Mouse (Mus musculus) forebrain, embryonic 14.5 days (tissue): ENCODE measurements around the gene Stt3a. TPM values are rescaled to one million over a fixed set of nuclear protein-coding genes. Genes with fewer than 3 reads are reported as not detected.

Experiments
- ATAC-seq: fragments of 200-750 bp; cut with Nextera tagmentation; 2 replicates; pipeline ENCODE4 v1.8.0; 2017; ENCODE audit warnings: mild to moderate bottlenecking, moderate library complexity
- DNase-seq: peaks from one replicate; pipeline ENCODE4 v3.0.0-alpha.2; 2015; ENCODE audit warnings: low spot score
- H3K27ac ChIP-seq: fragments of 300-500 bp; sonication (generic); 2 replicates; pipeline ENCODE4 v1.5.1; 2014; ENCODE audit warnings: low read depth, mild to moderate bottlenecking, control low read depth, low read length, moderate library complexity
- H3K27me3 ChIP-seq: fragments of 300-500 bp; sonication (generic); replicated peaks from 2 replicates; pipeline ENCODE4 v1.6.1; 2014; ENCODE audit warnings: low read length, control low read depth, mixed read lengths; ENCODE audit not compliant: control insufficient read depth, insufficient read depth
- H3K36me3 ChIP-seq: fragments of 300-500 bp; sonication (generic); 2 replicates; pipeline ENCODE4 v1.6.1; 2014; ENCODE audit warnings: low read length, control low read depth; ENCODE audit not compliant: control insufficient read depth, insufficient read depth
- H3K4me1 ChIP-seq: fragments of 300-500 bp; sonication (generic); 2 replicates; pipeline ENCODE4 v1.6.1; 2014; ENCODE audit warnings: antibody characterized with exemption, low read length, control low read depth; ENCODE audit not compliant: control insufficient read depth, insufficient read depth
- H3K4me2 ChIP-seq: fragments of 300-500 bp; sonication (generic); 2 replicates; pipeline ENCODE4 v1.6.1; 2014; ENCODE audit warnings: mild to moderate bottlenecking, control low read depth, low read length
- H3K4me3 ChIP-seq: fragments of 300-500 bp; sonication (generic); 2 replicates; pipeline ENCODE4 v1.5.1; 2014; ENCODE audit warnings: low read depth, low read length, control low read depth
- H3K9ac ChIP-seq: fragments of 300-500 bp; sonication (generic); 2 replicates; pipeline ENCODE4 v1.6.1; 2014; ENCODE audit warnings: mild to moderate bottlenecking, low read length, control low read depth, moderate library complexity
- H3K9me3 ChIP-seq: fragments of 300-500 bp; sonication (generic); replicated peaks from 2 replicates; pipeline ENCODE4 v1.6.1; 2016; ENCODE audit warnings: low read length, control low read depth, mixed read lengths; ENCODE audit not compliant: control insufficient read depth
- WGBS: fragments of 180-500 bp; shearing (Covaris S2); extraction: QIAGEN DNeasy Blood & Tissue Kit; methylation state at CpG from one replicate; pipeline ENCODE4 v1.1.7; 2014; 5-methylcytosine and 5-hydroxymethylcytosine counted together
- polyA plus RNA-seq: library from polyadenylated mRNA; unstranded; fragments of >200 nt; fragmentation: Nextera tagmentation; extraction: Ambion mirVana; gene quantifications from 2 replicates; pipeline ENCODE4 v1.2.1, GENCODE M21; 2014

Stt3a gene
- polyA plus RNA-seq, 1 experiment from 2014 or later = 69.5 TPM

DNA sequence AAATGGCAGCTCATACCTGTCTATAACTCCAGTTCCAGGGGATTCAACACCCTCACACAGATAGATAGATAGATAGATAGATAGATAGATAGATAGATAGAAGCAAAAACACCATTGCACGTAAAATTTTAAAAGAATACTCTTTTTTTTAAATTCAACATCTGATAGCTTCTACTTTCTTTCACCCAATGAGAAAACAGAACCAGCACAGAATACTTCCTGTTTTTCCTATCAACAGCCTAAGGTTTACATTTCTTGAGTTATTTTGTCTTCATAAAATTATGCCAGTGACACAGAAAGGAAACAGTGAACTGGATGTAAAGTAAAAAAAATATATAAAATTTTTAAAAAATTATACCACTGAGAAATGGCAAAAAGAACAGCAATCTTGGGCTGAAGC is 3.1 kb downstream of the Stt3a start:
- DNase-seq (no peak), ATAC-seq (no peak)
- Histone ChIP-seq H3K36me3 (peaks cover 36% of the 10 kb centered on the region), H3K27me3 (no peaks in the 10 kb centered on the region), H3K9ac (no peak overlapping the region), H3K4me1 (peaks cover 11% of the 10 kb centered on the region), H3K4me2 (no peak overlapping the region), H3K9me3 (no peaks in the 10 kb centered on the region), H3K4me3 (no peak overlapping the region), H3K27ac (no peak overlapping the region)
- 95% methylated on average over 1 of the region's 1 CpGs for WGBS

DNA sequence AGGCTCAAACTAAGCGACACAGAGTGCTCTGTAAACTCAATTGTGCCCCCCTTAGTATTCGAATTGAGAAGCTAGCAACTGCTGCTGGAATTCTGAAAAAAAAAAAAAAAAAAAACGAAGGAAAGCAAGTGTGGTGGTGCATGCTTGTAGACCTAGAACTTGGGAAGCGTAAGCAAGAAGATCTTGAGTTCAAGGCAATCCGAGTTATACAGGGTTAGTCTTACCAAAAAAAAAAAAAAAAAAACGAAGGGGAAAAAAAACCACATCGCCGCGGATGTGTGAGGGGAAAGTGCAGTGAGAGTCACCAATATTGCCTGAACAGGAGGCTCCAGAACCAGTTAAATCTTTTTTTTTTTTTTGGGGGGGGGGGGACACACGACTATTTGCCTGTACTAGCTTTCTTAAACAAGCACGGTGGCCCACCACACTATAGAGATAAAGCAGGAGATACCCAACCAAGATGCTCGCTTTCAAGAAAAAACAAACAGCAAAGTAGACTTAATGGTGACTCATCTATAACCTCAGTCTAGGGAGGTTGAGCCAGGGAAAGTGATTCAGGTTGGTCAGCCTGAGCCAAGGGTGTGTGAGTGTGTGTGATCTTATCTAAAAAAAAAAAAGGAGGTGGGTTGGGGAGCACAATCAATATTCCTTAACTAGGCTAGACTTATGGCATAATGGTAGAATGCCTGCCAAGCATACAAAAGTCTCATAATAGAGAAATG is 40.3 kb downstream of the Stt3a start, which contains the start of gene Chek1:
Chek1 (minus strand) TSS at position 32 of the 722 bp plus-strand sequence.
- peak within 1 kb of the TSS; percentile 85 for H3K27ac ChIP-seq
- peak within 1 kb of the TSS; percentile 93 for H3K4me2 ChIP-seq
- WGBS = 9% methylated on average over 12 of the region's 12 CpGs
- peaks cover 12% of the 10 kb centered on the region for H3K4me1 ChIP-seq
- ATAC-seq = no peak
- H3K9me3 ChIP-seq = no peaks in the 10 kb centered on the region
- peak within 1 kb of the TSS; percentile 62 for H3K4me3 ChIP-seq
- H3K27me3 ChIP-seq = no peaks in the 10 kb centered on the region
- H3K36me3 ChIP-seq = peaks cover 22% of the 10 kb centered on the region
- no peak for DNase-seq
- H3K9ac ChIP-seq = peak within 1 kb of the TSS; percentile 66

DNA sequence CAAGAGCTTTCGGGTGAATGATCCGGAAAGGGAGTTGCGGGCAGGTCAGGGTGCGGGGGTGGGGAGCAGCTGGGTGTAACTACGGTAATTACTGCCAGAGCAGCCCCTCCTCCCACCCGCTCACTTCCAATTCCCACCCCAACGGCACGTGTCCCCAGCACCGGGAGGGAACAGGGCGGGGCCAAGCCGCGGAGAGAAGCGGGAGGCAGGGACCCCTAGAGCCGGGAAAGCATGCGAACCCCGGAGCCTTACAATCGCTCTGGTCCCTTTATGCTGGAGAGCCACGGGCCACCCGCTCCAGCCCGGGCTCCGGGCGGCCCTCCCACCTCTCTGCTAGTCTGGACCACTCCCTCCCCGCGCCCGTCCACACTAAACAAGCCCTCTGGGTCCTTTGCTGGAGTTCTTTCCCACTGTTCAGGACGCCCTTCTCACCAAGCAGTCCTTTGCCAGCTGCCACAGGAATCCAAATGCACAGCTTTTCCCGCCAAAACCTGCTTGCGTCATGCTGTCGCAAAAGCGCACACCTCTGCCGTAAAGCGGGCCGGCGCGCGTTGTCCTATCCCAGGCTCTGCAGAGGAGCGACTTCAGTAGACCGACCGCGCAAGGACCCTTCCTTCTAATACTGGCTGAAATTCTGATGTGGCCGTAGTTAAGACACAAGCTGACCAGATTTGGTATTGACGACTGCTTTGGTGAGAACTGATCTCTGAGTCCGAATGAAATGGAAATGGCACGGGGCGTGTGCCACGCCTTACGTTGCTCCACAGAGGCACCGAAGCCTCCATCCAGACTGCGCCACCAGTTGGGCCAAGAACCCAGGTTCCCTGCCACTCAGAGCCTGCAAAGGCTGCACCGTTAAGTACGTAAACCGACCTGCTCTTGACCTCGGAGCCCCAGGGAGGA is 41.1 kb downstream of the Stt3a start:
- Histone ChIP-seq H3K36me3 (peaks cover 23% of the 10 kb centered on the region), H3K9me3 (no peaks in the 10 kb centered on the region), H3K9ac (peak overlapping the region; percentile 66), H3K27me3 (no peaks in the 10 kb centered on the region), H3K4me2 (peak overlapping the region; percentile 93), H3K27ac (peak overlapping the region; percentile 85), H3K4me3 (peak overlapping the region; percentile 62), H3K4me1 (peaks cover 12% of the 10 kb centered on the region)
- under 1% methylated on average over 52 of the region's 53 CpGs for WGBS
- DNase-seq = peak; percentile 96
- peak; percentile 96 for ATAC-seq

DNA sequence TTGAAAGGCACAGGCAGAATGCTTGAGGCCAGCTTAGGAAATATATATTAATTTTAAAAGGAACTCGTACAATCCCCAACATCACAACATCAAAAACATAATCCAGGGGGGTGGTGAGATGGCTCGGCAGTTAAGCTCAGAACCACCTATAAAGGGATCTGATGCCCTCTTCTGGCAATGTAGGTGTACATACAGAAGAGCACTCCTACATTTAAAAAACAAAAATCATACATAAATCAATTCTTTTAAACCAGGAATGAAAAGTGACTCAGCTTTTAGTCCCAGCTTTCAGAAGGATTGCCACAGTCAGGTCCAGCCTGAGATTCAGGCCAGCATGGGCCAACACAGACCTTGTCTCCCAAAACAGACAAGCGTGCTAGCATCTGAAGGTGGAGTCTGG is 50.9 kb downstream of the Stt3a start:
- WGBS = 81% methylated on average over 3 of the region's 3 CpGs
- peak; percentile 5 for DNase-seq
- H3K9me3 ChIP-seq = no peaks in the 10 kb centered on the region

DNA sequence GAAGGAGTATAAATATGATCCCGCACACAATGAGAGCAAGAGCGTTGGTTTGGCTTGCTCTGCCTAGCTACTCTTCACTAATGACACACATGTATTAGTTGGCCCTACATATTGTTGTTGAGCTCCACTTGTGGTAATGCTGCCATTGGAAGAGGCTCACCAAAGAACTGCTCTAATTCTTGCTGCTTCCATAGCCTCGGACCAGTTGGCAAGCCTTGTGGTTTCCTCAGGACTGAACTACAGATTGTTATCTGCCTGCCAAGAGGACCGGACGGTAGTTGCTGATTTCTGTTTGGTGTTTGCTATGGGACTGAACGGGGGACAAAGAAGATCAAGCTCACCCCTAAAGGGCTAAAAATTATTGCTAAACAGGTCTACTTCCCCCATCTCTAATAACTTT is 60.2 kb downstream of the Stt3a start:
- Histone ChIP-seq H3K4me1 (no peaks in the 10 kb centered on the region), H3K27me3 (no peaks in the 10 kb centered on the region), H3K9ac (no peak overlapping the region), H3K27ac (no peak overlapping the region), H3K4me2 (no peak overlapping the region), H3K36me3 (peaks cover 13% of the 10 kb centered on the region), H3K9me3 (no peaks in the 10 kb centered on the region), H3K4me3 (no peak overlapping the region)
- 90% methylated on average over 6 of the region's 6 CpGs for WGBS
- ATAC-seq (no peak), DNase-seq (no peak)

More for the DNA sequence above, 50.9 kb downstream of the Stt3a start:
- Histone ChIP-seq H3K27me3 (no peaks in the 10 kb centered on the region), H3K4me3 (no peak overlapping the region), H3K9ac (no peak overlapping the region), H3K4me1 (no peaks in the 10 kb centered on the region), H3K27ac (no peak overlapping the region), H3K4me2 (no peak overlapping the region), H3K36me3 (peaks cover 39% of the 10 kb centered on the region)
- ATAC-seq = no peak

DNA sequence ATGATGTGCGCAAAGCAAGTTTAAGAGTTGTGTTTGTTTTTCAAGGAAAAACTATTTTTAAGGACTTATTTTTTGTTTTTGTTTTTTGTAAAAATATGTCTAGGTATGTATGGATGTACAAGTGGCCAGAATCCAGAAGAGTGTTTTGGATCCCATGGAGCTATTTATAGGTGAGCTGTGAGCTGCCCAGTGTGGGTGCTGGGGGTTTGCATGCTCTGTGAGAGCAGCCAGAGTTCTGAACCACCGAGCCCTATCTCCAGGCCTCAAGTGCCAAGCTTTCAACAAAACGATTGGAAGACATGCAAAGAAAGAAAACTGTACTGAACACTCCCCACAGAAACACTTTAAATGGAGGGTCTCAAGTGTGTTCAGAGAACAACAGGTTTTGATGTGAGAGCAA is 61.6 kb downstream of the Stt3a start:
- Histone ChIP-seq H3K4me1 (no peaks in the 10 kb centered on the region), H3K9me3 (no peaks in the 10 kb centered on the region), H3K4me3 (no peak overlapping the region), H3K27ac (no peak overlapping the region), H3K9ac (no peak overlapping the region), H3K36me3 (peaks cover 10% of the 10 kb centered on the region), H3K27me3 (no peaks in the 10 kb centered on the region), H3K4me2 (no peak overlapping the region)
- WGBS = 85% methylated on average over 3 of the region's 3 CpGs
- ATAC-seq (no peak), DNase-seq (no peak)

DNA sequence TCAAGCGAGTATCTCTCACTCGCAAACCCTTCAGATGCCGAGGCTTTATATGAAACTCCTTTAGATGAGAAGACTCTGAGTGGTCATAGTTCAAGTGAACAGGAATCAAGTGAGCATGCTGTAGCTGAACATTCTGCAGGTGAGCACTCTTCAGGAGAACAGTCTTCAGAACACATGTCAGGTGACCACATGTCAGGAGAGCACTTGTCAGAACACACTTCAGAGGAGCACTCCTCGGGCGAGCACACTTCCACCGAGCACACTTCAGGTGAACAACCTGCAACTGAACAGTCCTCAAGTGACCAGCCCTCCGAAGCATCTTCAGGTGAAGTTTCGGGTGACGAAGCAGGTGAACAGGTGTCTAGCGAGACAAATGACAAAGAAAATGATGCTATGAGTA is 73.2 kb downstream of the Stt3a start:
- Histone ChIP-seq H3K9ac (no peak overlapping the region), H3K27me3 (no peaks in the 10 kb centered on the region), H3K27ac (no peak overlapping the region), H3K36me3 (no peaks in the 10 kb centered on the region), H3K4me2 (no peak overlapping the region), H3K4me3 (no peak overlapping the region), H3K9me3 (no peaks in the 10 kb centered on the region), H3K4me1 (no peaks in the 10 kb centered on the region)
- WGBS = 95% methylated on average over 10 of the region's 10 CpGs
- ATAC-seq (no peak), DNase-seq (no peak)

DNA sequence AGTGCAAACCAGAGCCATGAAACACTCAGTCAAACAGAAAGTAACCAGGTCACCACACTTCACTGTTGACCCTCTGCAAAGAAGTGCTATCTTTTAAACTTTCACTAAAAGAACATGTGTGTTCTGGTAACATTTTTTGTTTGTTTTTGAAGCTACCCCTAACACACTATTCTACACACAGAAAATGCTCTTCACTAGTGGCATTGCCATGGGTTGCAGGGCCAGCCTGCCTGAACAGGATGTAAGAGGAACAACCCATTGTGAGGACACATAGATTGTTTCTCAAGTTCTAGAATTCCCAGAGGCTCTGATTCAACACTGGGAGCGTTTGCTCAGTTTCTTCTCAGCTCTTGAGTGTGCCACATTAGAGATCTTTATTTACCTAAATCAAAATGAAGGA is 74.6 kb downstream of the Stt3a start, which contains the start of gene Acrv1:
Acrv1 (plus strand) TSS at position 301 of the 400 bp plus-strand sequence.
- DNase-seq = no peak
- ATAC-seq = no peak
- 71% methylated on average over 1 of the region's 1 CpGs for WGBS
- H3K4me2 ChIP-seq = no peak within 1 kb of the TSS
- H3K4me3 ChIP-seq = no peak within 1 kb of the TSS
- no peak within 1 kb of the TSS for H3K9ac ChIP-seq
- H3K27me3 ChIP-seq = no peaks in the 10 kb centered on the region
- H3K4me1 ChIP-seq = no peaks in the 10 kb centered on the region
- H3K27ac ChIP-seq = no peak within 1 kb of the TSS
- no peaks in the 10 kb centered on the region for H3K9me3 ChIP-seq
- no peaks in the 10 kb centered on the region for H3K36me3 ChIP-seq

DNA sequence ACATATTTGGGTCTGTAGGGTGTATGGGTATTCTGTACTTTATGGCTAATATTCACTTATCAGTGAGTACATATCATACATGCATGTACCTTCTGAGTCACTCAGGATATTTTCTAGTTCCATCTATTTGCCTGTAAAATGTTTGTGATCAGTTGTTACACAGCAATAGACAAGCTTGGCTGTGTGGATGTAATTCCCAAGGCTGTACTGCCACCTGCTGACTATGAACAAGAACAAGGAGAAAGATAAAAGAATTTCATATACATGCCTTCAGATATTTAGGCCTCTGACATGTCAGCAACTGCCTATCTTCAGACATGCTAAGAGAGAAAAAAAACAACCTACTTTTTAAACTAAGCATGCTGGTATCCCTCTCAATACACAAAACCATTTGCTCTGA is 80.2 kb downstream of the Stt3a start:
- H3K4me2 ChIP-seq = no peak overlapping the region
- H3K4me1 ChIP-seq = no peaks in the 10 kb centered on the region
- no peak overlapping the region for H3K27ac ChIP-seq
- H3K9ac ChIP-seq = no peak overlapping the region
- H3K4me3 ChIP-seq = no peak overlapping the region
- ATAC-seq (no peak), DNase-seq (peak; percentile 20)
- H3K9me3 ChIP-seq = no peaks in the 10 kb centered on the region
- no peaks in the 10 kb centered on the region for H3K27me3 ChIP-seq
- H3K36me3 ChIP-seq = no peaks in the 10 kb centered on the region
